Mouse (Mus musculus): ENCODE data around the gene Olfr1124.
"Not testable (repeated sequence)": the region's sequence is repeated elsewhere in the genome, so short reads cannot be mapped to it uniquely, and the experiment has no call there.

GRCm38 (mm10) chr2:87393605-87394004 is 36.5 kb upstream of the Olfr1124 start:
- not testable (repeated sequence) for TF ChIP-seq CTCF, POLR2A (IDR thresholded peaks at IDR 0.05; ENCODE audit: insufficient read depth, low read depth, low read length)

Data from olfactory bulb, adult 2 months (tissue).